Mouse (Mus musculus) testis, adult 2 months (tissue): ENCODE data around the gene Sort1.

Experiments
- CTCF ChIP-seq: fragments of 200-500 bp; IDR thresholded peaks from 2 replicates; pipeline ENCODE4 v1.5.1; 2012; ENCODE audit warnings: low read depth, mild to moderate bottlenecking, inconsistent platforms, low read length, moderate library complexity; ENCODE audit not compliant: control insufficient read depth, insufficient read depth, insufficient replicate concordance
- POLR2A ChIP-seq: fragments of 200-500 bp; IDR thresholded peaks from 2 replicates; pipeline ENCODE4 v1.6.1; 2012; ENCODE audit warnings: low read depth, mild to moderate bottlenecking, inconsistent platforms, low read length, moderate library complexity; ENCODE audit not compliant: control insufficient read depth

DNA sequence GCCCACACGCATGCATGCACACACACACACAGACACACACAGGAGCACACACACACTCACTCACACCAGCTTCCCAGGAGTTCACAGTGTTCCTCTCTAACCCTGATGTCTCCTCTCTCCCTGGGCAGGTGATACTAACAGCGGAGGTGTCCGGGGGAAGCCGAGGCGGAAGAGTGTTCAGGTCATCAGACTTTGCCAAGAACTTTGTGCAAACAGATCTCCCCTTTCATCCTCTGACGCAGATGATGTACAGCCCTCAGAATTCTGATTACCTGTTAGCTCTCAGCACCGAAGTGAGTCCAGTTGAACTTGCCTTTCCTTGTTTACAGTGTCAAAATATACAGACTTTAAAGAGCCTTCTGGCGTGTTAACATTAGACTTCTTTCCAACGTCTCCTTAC lies 41.6 kb downstream of the Sort1 start:
- TF ChIP-seq POLR2A (no peak), CTCF (no peak)
